Mouse (Mus musculus) T-helper 1 cell (primary cell): Measurements from ENCODE around the gene Dab1.

Experiments used
- in situ Hi-C: fragments of 300-600 bp; cut with MboI, MseI; formaldehyde crosslinking; loops from one replicate; pipeline ENCODE4 v1.15.1; 2025; ENCODE audit warnings: high pct_unique_total_duplicates

Gene Dab1

GRCm38 (mm10) chr4:103619321-103619945 lies at the start of gene Dab1:
Gene Dab1 (plus strand): TSS chr4:103619359.
- in situ Hi-C loops: no loop called here

DNA sequence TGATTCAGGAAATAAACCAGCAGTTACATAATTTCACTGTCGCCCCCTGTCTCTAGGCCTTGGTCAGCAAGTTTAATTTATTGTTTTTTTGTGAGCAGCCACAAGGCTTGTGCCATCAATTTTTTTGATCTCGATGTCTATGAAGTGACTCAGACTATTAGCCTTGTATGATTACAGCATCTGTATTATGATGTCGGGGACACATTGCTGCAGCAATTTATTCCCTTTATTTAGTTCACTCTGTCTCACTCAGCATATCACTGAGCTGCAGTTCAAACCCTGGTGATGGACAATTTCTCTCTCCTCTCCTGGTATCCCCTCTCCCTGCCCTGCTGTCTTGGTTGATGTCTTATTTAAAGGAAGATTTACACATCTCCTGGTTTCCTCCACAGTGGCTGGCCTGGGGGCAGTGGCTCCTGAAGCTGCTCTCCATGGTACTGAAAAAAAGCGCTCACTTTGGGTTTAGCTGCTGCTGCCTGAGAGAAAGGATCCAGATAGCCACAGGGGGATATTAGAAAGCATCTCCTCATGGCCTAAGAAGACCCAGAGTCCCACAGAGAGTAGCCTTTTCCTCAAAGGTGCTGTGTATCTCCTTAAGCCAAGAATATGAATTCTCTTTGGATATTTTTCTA lies 47.3 kb upstream of the Dab1 start:
- in situ Hi-C loops: no loop called here

- in situ Hi-C loops: no loop called here
These were observed 43.6 kb upstream of the Dab1 start for GRCm38 (mm10) chr4:103575556-103575955.

GRCm38 (mm10) chr4:103576305-103576704 lies 42.9 kb upstream of the Dab1 start:
- in situ Hi-C loops: no loop called here

DNA sequence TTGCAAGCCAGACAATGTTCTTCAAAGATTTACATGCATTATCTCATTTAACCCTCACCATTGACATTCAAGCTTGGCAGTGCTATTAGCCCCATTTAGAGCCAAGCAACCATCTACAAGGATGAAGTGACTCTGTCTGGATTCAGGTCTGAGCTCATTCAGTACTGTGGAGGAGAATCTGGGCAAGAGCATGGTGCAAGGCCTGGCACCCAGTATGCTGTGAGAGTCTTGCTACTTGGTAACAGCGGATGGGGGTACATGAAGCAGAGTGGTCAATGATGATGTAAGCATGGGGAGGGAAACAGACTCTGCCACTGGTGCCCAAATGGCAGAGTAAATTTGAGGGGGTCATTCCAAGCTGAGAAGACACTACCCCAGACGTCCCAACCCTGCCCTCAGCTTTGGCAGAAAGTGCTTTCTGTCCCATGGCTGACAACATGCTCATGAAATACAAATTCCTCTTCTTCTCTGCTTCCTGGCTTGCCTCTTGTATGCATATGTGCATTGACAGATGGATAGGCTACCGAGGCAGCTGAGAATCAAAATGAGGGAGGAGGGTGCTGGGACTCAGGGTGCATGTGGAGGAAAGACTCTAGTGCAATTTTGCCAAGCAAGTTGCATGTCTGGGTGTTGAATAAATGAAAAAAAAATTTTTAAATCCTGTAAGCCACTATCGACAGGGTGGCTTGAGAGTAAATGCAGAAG lies 41.9 kb upstream of the Dab1 start:
- in situ Hi-C loops: no loop called here

DNA sequence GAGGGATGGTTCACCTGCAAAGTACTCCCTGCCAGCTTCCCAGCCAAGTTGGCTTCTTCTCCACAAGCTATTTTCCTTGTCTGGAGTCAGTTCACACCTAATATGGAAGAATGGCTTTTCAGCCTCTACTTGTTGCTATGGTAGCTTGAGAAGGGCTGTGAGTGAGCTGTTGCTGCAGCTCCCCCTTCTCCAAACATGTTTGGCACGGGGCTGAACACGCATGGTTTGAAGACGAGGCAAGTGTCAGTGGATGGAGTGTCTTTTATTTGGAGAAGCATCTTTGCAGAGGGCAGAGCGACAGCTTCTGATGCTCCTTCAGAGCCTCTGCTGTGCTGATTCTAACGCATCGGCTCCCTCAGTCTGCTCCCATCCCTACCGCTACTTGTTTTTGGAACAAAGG lies 41.3 kb upstream of the Dab1 start:
- in situ Hi-C loops: no loop called here

DNA sequence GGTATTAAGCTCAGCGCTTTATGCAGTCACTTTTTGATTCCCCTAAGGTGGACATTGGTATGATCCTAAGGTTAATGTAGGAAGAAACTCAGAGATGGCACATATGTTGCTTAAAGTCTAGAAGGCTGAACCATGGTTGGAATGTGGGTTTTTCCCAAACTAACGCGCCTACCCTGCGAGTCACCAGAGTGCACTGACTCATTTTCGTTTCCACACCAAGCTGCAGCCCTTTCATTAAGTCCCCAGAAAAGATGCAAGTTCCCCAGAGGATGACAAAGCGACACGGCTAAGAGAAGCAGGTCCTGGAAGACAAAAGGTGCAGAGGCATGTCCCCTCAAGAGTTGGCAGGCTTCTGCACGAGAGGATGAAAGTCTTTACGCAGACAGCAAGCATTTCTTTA lies 39.1 kb upstream of the Dab1 start:
- in situ Hi-C loops: no loop called here

DNA sequence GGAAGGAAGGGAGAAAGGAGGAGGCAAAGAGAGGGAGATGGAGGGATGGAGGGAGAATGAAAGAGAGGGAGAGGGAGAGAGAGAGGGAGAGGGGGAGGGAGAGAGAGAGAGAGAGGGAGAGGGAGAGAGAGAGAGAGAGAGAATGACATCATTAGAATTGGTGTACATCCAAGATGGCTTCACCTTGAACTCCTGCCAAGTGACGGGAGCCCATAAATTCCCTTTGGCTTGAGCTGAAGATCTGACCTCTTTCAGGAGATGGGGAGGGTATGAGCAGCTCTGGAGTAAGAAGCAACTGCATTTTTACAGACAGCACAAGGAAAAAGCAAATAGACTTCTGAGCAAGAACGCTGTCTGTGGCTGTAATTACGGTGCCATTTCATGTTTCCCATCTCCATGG lies 4.1 kb upstream of the Dab1 start:
- in situ Hi-C loops: no loop called here

DNA sequence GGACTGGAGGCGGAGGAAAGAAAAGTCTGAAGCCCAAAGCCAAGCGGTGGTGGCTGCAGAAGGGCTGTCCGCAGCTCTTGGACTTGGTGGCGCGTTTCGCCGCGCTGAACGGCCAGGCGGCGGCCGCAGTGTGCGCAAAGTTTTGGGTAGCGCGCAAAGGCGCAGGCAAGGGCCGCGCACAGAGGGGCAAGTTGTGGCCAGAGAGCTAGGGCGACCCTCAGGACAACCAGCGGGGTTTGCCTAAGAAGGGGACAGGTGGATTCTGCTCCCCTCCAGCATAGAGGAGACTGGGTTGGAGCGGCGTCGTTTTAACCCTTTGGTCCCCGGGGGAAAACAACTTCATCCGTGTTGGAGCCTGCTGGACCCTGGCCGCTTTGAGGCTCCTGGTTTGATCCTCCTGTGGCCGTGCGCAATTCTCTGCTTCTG lies 800 bp downstream of the Dab1 start:
- in situ Hi-C loops: no loop called here

GRCm38 (mm10) chr4:103620590-103621155 lies 1.5 kb downstream of the Dab1 start:
- in situ Hi-C loops: no loop called here

GRCm38 (mm10) chr4:103621586-103621985 lies 2.4 kb downstream of the Dab1 start:
- in situ Hi-C loops: no loop called here

GRCm38 (mm10) chr4:103630177-103630576 lies 11.0 kb downstream of the Dab1 start:
- in situ Hi-C loops: no loop called here

GRCm38 (mm10) chr4:103636168-103636776 lies 17.1 kb downstream of the Dab1 start:
- in situ Hi-C loops: no loop called here

DNA sequence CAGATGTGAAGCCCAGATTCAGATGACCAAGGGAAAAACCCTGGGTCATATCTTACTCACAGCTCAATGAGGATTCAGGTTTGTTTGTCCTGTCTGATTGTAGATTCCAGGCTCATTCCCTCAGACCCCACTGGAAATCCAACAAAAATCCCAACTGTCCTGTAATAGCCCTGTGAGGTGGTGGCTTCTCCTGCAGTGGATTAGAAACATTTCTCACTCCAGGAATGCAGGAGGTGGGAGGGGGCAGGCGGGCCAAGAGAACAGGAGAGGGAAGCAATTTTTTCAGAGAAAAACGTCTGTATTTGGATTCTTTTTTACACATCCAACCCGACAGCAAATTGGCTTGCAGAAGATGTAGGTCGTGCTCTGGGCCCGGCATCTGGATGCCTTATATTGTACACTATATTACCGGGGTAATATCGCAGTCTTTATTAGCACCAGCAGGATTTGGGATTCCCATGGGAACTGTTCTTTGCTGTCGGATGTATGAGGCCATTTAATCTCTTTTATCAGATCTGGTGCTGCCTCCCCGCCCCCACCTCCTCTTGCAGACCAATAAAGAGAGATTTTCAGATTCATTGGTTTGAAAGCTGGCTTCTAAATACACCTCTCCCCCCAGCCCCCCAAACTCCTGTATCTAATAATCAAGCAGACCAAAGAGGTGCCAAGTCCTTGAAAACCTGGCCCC lies 29.2 kb downstream of the Dab1 start:
- in situ Hi-C loops: no loop called here

DNA sequence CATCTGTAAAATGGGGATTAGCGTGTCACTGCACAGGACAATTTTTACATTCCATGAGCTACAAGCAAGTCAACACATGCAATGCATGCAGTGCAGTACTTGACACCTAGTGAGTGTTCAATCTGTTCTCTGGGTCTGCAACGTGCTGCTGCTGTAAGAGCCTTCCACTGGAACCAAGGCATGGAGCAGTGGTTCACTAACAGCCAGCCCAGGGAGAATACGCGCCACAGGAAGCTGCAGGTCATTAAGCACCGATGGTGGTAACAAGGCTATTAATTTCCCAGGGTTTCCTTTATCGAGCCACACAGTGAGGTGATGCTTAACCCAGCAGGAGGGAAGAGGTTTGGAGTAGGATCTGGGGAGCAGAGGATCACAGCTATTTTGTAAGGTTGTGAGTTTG lies 36.6 kb downstream of the Dab1 start:
- in situ Hi-C loops: no loop called here

DNA sequence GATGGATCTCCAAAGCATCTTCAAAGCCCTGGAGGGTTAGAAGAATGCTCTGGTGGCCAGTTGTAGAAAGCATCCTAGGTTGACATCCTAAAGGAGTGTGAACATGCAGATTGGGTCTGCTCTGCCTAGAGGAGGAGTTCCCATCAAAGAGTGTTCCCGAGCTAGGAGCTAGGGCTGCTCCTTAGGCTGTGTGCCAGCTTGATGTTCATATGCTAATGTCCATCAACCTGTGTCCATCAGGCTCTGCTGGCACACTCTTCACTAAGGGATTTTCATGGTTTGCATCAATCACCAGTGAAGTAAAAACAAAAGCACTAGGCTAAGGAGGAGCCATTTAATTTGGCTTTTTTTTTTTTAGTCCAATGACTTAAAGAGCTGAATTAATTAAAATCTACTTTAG lies 42.2 kb downstream of the Dab1 start:
- in situ Hi-C loops: no loop called here

DNA sequence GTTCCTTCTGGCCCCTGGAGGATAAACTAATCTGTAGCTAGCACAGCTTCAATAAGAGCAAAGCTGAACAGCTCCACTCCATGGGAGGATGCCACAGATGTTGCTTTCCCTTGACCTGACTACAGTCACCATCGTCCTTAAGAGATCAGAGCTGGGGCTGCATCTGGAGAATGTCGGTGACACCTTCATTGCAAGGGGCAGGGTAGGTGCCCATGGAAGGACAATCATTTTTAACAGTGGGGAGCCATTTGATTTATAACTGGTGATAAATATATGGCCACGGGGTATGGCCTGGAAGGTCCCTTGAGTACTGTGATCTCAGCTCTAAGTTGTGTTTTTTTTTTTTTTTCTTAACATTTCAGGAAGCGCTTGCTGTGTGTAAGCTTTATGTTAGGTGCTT lies 48.3 kb downstream of the Dab1 start:
- in situ Hi-C loops: no loop called here

DNA sequence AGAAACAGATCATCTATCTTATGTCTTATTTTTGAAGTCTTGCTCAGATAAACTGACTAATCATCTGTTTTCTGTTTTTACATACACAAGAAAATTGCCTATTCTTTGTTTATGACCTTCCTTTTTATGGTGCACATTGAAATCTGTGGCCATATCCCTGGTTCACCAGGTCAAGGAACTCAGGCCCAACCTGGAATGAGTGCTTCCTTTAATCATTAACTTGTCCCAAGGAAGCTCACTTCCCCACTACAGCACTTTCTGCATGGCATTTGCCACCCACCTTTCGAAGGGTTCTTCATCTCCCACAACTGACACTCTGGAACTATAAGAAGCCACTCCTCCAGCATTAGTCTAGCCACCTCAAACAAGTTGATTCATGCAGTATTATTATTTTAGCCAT lies 58.0 kb downstream of the Dab1 start:
- in situ Hi-C loops: loop anchor here (10.0 kb wide), 1 partner anchor 1202 kb away; no protein-coding TSS in a partner anchor

- in situ Hi-C loops: loop anchor here (10.0 kb wide), 1 partner anchor 1204 kb away; no protein-coding TSS in a partner anchor
These were observed 59.3 kb downstream of the Dab1 start for GRCm38 (mm10) chr4:103678501-103678900.

DNA sequence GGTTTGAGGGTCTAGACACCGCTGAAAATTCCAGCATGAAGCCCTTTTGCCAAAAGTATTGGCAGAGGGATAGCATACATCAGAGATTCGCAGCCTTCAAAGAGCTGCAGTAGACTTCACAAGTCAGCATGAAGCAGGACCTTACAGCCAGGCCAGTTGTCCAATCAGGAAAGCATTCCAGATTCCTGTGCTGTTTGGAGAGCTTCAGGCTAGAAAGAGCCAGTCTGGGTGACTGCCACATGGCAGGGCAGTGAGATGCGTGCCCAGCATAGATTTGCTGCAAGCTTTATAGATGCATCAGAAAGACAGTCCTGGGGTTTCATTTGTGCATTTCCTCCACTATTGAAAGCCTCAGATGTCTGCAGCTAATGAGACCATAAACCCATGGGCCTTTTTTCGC lies 66.0 kb downstream of the Dab1 start:
- in situ Hi-C loops: no loop called here

GRCm38 (mm10) chr4:103691717-103692116 lies 72.6 kb downstream of the Dab1 start:
- in situ Hi-C loops: no loop called here

DNA sequence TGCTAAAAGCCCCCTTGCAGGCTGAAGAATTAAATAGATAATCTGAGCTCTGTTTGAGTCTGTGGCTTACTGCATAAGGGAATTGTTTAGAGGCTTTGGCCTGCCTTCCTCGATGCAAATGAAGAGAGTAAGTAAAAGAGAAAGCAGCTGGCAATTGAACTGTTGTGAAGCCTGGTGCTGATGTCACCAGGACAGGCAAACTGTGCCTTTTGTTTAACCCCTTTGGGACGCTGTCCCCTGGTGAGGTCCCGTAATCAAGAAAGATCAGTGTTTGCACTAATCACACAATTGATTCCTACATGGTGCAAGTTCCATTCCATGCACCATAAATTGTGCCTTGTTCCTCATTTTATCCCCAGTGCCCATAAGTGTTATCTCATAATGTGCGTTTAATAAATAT lies 80.6 kb downstream of the Dab1 start:
- in situ Hi-C loops: no loop called here
